Mouse (Mus musculus): ENCODE data around the gene Gm20388. TPM values are rescaled to one million over a fixed set of nuclear protein-coding genes. Genes with fewer than 3 reads are reported as not detected.

The Gm20388 gene
- polyA plus RNA-seq, 1 experiment from 2014 or later: not detected

GRCm38 (mm10) chr8:123761266-123761882, 3850.7 kb downstream of the Gm20388 start:
- Histone ChIP-seq H3K4me3 (no peak overlapping the region), H3K9ac (no peak overlapping the region), H3K4me2 (no peak overlapping the region), H3K36me3 (no peaks in the 10 kb centered on the region), H3K4me1 (replicated peaks) (peaks cover 34% of the 10 kb centered on the region), H3K27me3 (0 out of 2 replicates have a peak, but pooled peaks cover 3% of the 10 kb centered on the region), H3K9me3 (replicated peaks) (no peaks in the 10 kb centered on the region), H3K27ac (peak overlapping the region; percentile 60)
- ATAC-seq (replicated peaks; ENCODE audit: insufficient number of reproducible peaks, insufficient read depth, low FRiP score, low read depth): peak; percentile 47; the same call in 1 of the 2 replicates
- 39% methylated on average over 12 of the region's 12 CpGs for WGBS

- no peak for ATAC-seq (replicated peaks; ENCODE audit: insufficient number of reproducible peaks, insufficient read depth, low FRiP score, low read depth)
- Histone ChIP-seq H3K4me3 (no peak overlapping the region), H3K36me3 (no peaks in the 10 kb centered on the region), H3K27ac (peak overlapping the region; percentile 41; the same call in 1 of the 2 replicates), H3K9ac (no peak overlapping the region), H3K4me1 (replicated peaks) (peaks cover 34% of the 10 kb centered on the region), H3K27me3 (0 out of 2 replicates have a peak, but pooled peaks cover 3% of the 10 kb centered on the region), H3K4me2 (no peak overlapping the region), H3K9me3 (replicated peaks) (no peaks in the 10 kb centered on the region)
- WGBS: 35% methylated on average over 4 of the region's 4 CpGs
Measured at GRCm38 (mm10) chr8:123761883-123762270, 3851.2 kb downstream of the Gm20388 start.

DNA sequence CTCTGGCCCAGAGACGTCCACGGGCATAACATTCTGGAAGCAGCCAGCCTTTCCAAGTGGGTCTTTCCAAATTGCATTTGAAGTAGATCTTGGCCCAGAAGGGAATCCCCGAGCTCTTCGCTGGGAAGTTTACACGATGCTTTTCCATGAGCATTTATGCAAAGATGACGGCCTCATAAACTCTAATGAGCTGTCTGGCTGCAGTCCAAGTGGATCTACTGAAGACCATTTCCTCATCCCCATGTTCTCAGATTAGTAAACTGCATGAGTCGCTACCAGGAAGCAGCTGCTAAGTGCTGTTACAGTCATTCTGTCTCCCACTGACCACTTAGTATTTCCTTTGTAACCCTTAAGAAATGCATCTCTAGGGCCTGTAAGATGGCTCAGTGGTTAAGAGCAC, 3852.7 kb downstream of the Gm20388 start:
- no peak overlapping the region for H3K4me3 ChIP-seq
- H3K27ac ChIP-seq: peak overlapping the region; percentile 29
- no peak for ATAC-seq (replicated peaks; ENCODE audit: insufficient number of reproducible peaks, insufficient read depth, low FRiP score, low read depth)
- 42% methylated on average over 7 of the region's 7 CpGs for WGBS
- H3K9me3 ChIP-seq (replicated peaks): no peaks in the 10 kb centered on the region
- no peak overlapping the region for H3K4me2 ChIP-seq
- 0 out of 2 replicates have a peak, but pooled peaks cover 3% of the 10 kb centered on the region for H3K27me3 ChIP-seq
- no peaks in the 10 kb centered on the region for H3K36me3 ChIP-seq
- H3K9ac ChIP-seq: no peak overlapping the region
- peaks cover 34% of the 10 kb centered on the region for H3K4me1 ChIP-seq (replicated peaks)

GRCm38 (mm10) chr8:123764671-123765070, 3854.0 kb downstream of the Gm20388 start:
- ATAC-seq (replicated peaks; ENCODE audit: insufficient number of reproducible peaks, insufficient read depth, low FRiP score, low read depth): no peak
- H3K4me3 ChIP-seq: no peak overlapping the region
- H3K4me1 ChIP-seq (replicated peaks): peaks cover 36% of the 10 kb centered on the region
- no peaks in the 10 kb centered on the region for H3K36me3 ChIP-seq
- WGBS: 31% methylated on average over 4 of the region's 4 CpGs
- no peak overlapping the region for H3K4me2 ChIP-seq
- H3K9me3 ChIP-seq (replicated peaks): no peaks in the 10 kb centered on the region
- no peak overlapping the region for H3K9ac ChIP-seq
- H3K27me3 ChIP-seq: 0 out of 2 replicates have a peak, but pooled peaks cover 3% of the 10 kb centered on the region
- H3K27ac ChIP-seq: no peak overlapping the region

DNA sequence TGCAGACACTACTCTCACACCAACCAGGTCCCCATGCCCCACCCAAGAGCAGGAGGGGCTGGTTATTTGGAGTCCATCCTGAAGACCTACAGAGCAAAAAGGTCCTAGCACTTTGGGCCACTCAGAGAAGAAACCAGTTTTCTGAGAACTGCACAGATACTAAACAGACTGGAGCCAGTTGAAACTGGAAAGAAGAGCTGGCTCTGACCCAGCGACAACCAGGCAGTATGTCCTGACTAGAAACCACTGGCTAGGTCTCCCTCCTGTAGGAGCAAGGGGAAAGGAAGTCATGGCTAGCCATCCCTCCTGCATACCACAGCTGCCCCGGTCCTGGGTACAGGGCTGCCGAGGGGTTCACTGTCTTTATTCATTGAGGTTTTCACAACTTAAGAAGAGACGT, 3855.9 kb downstream of the Gm20388 start:
- 80% methylated on average over 4 of the region's 4 CpGs for WGBS

GRCm38 (mm10) chr8:123767874-123768273, 3857.2 kb downstream of the Gm20388 start:
- 64% methylated on average over 8 of the region's 8 CpGs for WGBS
- H3K27ac ChIP-seq: no peak overlapping the region
- H3K27me3 ChIP-seq: 0 out of 2 replicates have a peak, but pooled peaks cover 3% of the 10 kb centered on the region
- no peaks in the 10 kb centered on the region for H3K9me3 ChIP-seq (replicated peaks)
- ATAC-seq (replicated peaks; ENCODE audit: insufficient number of reproducible peaks, insufficient read depth, low FRiP score, low read depth): no peak
- H3K9ac ChIP-seq: no peak overlapping the region
- H3K4me1 ChIP-seq (replicated peaks): peaks cover 16% of the 10 kb centered on the region
- no peak overlapping the region for H3K4me2 ChIP-seq
- H3K4me3 ChIP-seq: no peak overlapping the region
- no peaks in the 10 kb centered on the region for H3K36me3 ChIP-seq

More for the DNA sequence above, 3855.9 kb downstream of the Gm20388 start:
- Histone ChIP-seq H3K27me3 (0 out of 2 replicates have a peak, but pooled peaks cover 3% of the 10 kb centered on the region), H3K9me3 (replicated peaks) (no peaks in the 10 kb centered on the region), H3K9ac (no peak overlapping the region), H3K36me3 (no peaks in the 10 kb centered on the region), H3K4me2 (no peak overlapping the region), H3K4me1 (replicated peaks) (peaks cover 24% of the 10 kb centered on the region), H3K4me3 (no peak overlapping the region), H3K27ac (no peak overlapping the region)
- ATAC-seq (replicated peaks; ENCODE audit: insufficient number of reproducible peaks, insufficient read depth, low FRiP score, low read depth): no peak

DNA sequence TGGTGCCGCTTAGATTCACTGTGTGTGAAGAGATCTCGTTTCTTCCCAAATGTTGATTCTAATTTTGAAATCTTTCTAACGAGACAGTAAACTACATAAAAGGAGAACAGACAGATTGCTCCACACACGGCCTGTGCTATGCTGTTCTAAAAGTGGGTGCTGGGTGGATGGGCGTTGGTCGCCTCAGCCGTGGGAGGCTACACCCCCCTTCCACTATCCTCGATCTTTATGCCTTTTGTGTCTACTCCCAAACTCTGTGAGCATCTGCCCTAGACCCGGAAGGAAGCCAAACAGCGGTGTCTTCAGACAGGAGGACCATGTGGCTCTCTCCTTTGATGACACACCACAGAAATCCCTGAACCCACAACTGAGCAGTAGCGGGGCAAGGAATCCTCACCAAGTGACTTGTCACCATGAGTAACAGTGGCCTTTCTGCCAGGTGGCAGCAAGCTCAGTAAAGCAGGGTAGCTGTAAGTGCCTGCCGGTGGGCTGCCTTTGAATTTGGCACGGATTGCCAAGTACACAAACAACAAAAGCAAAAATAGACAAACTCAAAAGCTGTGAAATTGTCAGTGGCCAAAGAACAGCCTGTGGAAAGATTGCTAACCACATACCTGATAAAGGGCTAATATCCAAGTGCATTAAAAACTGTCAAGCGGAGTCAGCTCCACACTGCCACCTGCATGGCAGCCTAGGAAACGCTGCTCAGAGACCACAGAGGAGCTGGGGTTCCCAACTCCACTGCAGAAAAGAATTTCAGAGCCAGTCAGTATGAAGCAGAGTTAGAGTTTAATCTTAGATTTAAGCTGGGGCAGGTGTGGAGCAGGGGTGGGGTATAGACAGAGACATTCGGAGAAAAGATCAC, 3858.1 kb downstream of the Gm20388 start:
- 60% methylated on average over 16 of the region's 16 CpGs for WGBS
- Histone ChIP-seq H3K9ac (no peak overlapping the region), H3K9me3 (replicated peaks) (no peaks in the 10 kb centered on the region), H3K27me3 (0 out of 2 replicates have a peak, but pooled peaks cover 3% of the 10 kb centered on the region), H3K4me2 (no peak overlapping the region), H3K4me1 (replicated peaks) (peaks cover 8% of the 10 kb centered on the region), H3K27ac (no peak overlapping the region), H3K36me3 (no peaks in the 10 kb centered on the region), H3K4me3 (no peak overlapping the region)
- no peak for ATAC-seq (replicated peaks; ENCODE audit: insufficient number of reproducible peaks, insufficient read depth, low FRiP score, low read depth)

- Histone ChIP-seq H3K36me3 (no peaks in the 10 kb centered on the region), H3K4me3 (no peak overlapping the region), H3K27me3 (0 out of 2 replicates have a peak, but pooled peaks cover 6% of the 10 kb centered on the region), H3K27ac (no peak overlapping the region), H3K9me3 (replicated peaks) (no peaks in the 10 kb centered on the region), H3K4me1 (replicated peaks) (peaks cover 6% of the 10 kb centered on the region; the same call in 1 of the 2 replicates), H3K4me2 (no peak overlapping the region), H3K9ac (no peak overlapping the region)
- WGBS: 41% methylated on average over 12 of the region's 12 CpGs
- no peak for ATAC-seq (replicated peaks; ENCODE audit: insufficient number of reproducible peaks, insufficient read depth, low FRiP score, low read depth)
Measured at GRCm38 (mm10) chr8:123773468-123773867, 3862.8 kb downstream of the Gm20388 start.

DNA sequence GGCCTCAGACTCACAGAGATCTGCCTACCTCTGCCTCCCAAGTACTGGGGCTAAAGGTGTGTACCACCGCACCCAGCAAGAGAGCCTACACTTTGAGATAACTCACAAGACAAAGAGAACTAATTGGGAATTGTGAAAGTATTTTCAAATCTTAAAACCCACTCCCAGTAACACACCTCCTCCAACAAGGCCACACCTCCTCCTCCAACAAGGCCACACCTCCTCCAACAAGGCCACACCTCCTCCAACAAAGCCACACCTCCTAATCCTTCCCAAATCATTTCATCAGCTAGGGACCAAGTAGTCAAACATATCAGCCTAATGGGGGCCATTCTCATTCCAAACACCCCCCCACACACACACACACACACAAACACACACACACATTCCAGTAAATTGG, 3863.8 kb downstream of the Gm20388 start:
- H3K9ac ChIP-seq: no peak overlapping the region
- no peaks in the 10 kb centered on the region for H3K36me3 ChIP-seq
- no peak overlapping the region for H3K4me2 ChIP-seq
- no peak for ATAC-seq (replicated peaks; ENCODE audit: insufficient number of reproducible peaks, insufficient read depth, low FRiP score, low read depth)
- no peak overlapping the region for H3K4me3 ChIP-seq
- 100% methylated on average over 1 of the region's 1 CpGs for WGBS
- 0 out of 2 replicates have a peak, but pooled peaks cover 4% of the 10 kb centered on the region for H3K4me1 ChIP-seq (replicated peaks)
- no peaks in the 10 kb centered on the region for H3K9me3 ChIP-seq (replicated peaks)
- 0 out of 2 replicates have a peak, but pooled peaks cover 9% of the 10 kb centered on the region for H3K27me3 ChIP-seq
- H3K27ac ChIP-seq: no peak overlapping the region

- no peaks in the 10 kb centered on the region for H3K36me3 ChIP-seq
- 52% methylated on average over 7 of the region's 7 CpGs for WGBS
- no peaks in the 10 kb centered on the region for H3K9me3 ChIP-seq (replicated peaks)
- H3K4me1 ChIP-seq (replicated peaks): peaks cover 14% of the 10 kb centered on the region
- peak overlapping the region; percentile 13; the same call in 1 of the 2 replicates for H3K27ac ChIP-seq
- no peak for ATAC-seq (replicated peaks; ENCODE audit: insufficient number of reproducible peaks, insufficient read depth, low FRiP score, low read depth)
- H3K4me2 ChIP-seq: no peak overlapping the region
- no peak overlapping the region for H3K9ac ChIP-seq
- H3K4me3 ChIP-seq: no peak overlapping the region
- 0 out of 2 replicates have a peak, but pooled peaks cover 9% of the 10 kb centered on the region for H3K27me3 ChIP-seq
Measured at GRCm38 (mm10) chr8:123777319-123777718, 3866.7 kb downstream of the Gm20388 start.

DNA sequence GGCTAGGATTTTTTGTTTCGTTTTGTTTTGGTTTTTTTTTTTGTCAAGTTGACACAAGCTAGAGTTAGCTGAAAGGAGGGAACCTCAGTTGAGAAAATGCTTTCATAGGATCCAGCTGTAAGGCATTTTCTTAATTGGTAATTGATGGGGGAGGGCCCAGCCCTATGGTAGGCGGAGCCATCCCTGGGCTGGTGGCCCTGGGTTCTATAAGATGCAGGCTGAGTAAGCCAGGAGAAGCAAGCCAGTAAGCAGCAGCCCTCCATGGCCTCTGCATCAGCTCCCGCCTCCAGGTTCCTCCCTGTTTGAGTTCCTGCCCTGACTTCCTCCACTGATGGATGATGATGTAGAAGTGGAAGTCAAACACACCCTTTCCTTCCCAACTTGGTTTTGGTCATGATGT, 3869.8 kb downstream of the Gm20388 start:
- no peaks in the 10 kb centered on the region for H3K9me3 ChIP-seq (replicated peaks)
- H3K4me2 ChIP-seq: no peak overlapping the region
- 52% methylated on average over 3 of the region's 3 CpGs for WGBS
- H3K27ac ChIP-seq: no peak overlapping the region
- no peak overlapping the region for H3K4me3 ChIP-seq
- ATAC-seq (replicated peaks; ENCODE audit: insufficient number of reproducible peaks, insufficient read depth, low FRiP score, low read depth): no peak
- no peaks in the 10 kb centered on the region for H3K36me3 ChIP-seq
- H3K4me1 ChIP-seq (replicated peaks): peaks cover 19% of the 10 kb centered on the region
- H3K27me3 ChIP-seq: 0 out of 2 replicates have a peak, but pooled peaks cover 6% of the 10 kb centered on the region
- H3K9ac ChIP-seq: no peak overlapping the region
